Mouse (Mus musculus): ENCODE measurements around the gene Sh3pxd2a. TPM values are rescaled to one million over a fixed set of nuclear protein-coding genes. Genes with fewer than 3 reads are reported as not detected.

Gene Sh3pxd2a
- polyA plus RNA-seq, 1 experiment: 15.0 TPM

- no peak for DNase-seq (ENCODE audit: extremely low spot score in 1 of 2, low spot score in 1 of 2)
Observed at GRCm38 (mm10) chr19:47316288-47317062, 147.7 kb downstream of the Sh3pxd2a start.

GRCm38 (mm10) chr19:47315917-47316265 is 148.3 kb downstream of the Sh3pxd2a start:
- no peak for DNase-seq (ENCODE audit: extremely low spot score in 1 of 2, low spot score in 1 of 2)

DNA sequence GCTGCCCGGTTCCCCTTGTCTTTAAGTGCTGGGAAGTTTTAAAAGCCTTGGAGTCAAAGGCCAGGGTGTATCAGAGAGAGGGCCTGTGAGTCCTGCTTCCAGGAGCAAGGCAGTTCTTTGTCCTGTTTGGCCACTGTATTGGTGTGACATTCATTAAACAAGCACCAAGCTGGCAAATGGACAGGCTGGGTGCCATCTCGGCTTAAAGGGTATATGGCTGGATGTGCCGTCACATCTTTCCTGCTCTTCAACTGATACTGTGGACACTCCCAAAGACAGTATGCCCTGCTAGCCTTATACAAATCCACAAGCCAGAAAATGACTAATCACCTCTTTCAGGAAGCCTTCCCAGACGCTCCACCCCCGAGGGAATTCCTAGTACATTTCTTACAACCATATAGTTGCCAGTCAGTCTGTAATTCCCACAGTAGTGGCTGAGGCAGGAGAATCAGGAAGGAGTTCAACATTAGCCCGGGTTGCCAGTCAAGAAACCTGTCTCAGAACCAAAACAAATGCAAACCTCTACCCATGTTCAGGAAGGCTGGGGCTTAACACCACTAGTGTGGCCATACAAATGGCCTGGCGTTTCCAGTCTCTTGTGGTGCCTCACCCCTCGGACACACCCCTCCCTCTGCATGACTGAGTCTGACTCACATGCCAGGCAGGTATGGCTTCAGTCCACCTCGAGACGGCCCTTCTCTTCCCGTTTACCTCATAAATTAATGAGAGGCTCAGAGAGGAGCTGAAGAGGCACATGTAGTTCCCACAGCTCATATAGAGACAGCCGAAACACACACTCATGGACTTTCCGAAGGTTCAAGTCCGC is 148.9 kb downstream of the Sh3pxd2a start:
- DNase-seq (ENCODE audit: extremely low spot score in 1 of 2, low spot score in 1 of 2): no peak

DNA sequence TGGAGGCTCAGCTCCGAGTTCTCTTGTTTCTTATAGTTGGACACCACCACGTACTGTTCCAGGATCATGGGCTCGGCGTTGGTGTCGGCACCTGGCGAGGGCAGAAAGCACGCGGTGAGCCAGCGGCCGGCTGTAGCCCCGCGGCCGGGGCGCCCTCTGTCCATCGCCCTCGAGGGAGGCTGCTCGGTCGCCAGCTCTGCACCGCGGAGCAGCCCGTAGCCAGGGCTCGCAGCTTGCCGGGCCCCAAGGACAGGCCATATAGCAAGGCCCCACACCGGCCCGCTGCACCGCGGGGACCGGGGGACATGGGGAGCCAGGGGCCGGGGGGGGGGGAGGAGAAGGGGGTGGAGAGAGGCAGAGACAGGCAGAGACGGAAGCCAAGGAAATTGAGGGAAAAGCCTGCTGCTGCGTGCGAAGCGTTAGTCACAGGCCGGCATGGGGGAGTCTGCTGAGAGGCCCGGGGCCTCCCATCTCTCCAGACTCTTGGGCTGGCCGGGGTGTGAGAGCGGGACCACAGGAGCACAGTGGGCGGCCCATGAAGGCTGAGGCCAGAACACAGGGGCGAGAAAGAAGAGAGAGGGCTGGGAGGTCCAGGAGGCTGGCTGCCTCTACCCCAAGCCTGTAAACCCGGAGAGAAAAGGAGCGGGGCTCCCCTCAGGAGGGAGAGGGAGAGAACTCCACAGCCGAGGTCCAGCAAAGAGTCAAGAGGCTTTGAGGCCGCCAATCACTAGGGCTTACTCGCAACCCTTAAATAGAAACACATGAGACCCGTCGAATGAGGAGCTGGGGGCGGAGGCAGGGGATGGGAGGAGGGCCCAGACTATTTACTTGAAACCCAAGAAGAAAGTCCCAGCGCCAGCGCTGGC is 149.9 kb downstream of the Sh3pxd2a start:
- DNase-seq (ENCODE audit: extremely low spot score in 1 of 2, low spot score in 1 of 2): peak in 1 of 2 experiments; percentile 47

DNA sequence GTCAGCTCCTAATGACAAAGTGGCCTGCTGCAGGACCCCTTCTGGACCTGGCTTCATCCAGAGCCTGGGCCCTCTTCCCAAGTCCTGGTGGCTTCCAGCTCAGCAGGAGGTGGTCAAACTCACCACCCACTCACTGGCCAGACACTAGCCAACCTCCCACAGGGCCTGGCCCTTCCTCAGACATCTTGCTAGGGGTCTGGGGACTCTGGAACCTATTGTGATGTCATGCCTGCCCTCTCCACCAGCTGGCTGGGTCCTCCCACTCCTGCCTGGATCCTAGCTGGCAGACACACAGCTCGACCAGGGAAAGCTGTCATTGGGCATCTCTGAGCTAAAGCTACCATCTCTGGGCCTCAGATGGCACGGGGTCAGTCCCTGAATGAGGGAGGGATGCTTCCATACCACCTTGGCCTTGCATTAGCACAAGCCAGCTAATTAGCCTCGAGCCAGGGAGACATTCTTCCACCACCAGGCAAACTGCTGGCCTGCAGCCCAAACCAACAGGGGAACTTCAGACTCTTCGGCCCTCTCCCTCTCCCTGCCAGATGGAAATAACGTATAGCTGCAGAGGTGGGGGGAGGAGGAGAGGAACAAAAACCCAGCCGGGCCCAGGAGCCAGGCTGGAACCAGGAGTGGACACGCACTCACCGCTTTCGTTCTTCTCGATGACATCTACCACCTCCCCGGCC is 150.7 kb downstream of the Sh3pxd2a start:
- peak in 1 of 2 experiments; percentile 45 for DNase-seq (ENCODE audit: extremely low spot score in 1 of 2, low spot score in 1 of 2)

GRCm38 (mm10) chr19:47311162-47311561 is 153.0 kb downstream of the Sh3pxd2a start:
- no peak for DNase-seq (ENCODE audit: extremely low spot score in 1 of 2, low spot score in 1 of 2)

DNA sequence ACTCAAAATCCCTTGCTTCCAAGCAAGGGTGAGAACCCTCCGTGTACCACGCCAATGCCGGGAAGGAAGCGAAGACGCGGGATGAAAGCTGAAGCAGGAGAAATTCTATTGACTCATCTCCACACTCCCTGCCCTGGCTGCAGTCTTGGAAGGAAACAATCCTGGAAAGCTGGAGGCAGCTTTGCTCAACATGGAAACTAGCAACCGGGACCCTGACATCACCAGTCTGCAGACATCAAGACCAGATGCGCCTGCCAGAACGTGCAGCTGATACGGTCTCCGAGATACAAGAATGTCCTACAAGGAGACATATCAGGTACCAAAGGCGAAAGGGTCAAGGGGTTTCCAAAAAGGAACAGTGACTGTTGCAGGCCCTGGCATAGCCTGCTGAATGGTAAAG is 154.4 kb downstream of the Sh3pxd2a start:
- no peak for DNase-seq (ENCODE audit: extremely low spot score in 1 of 2, low spot score in 1 of 2)

- DNase-seq (ENCODE audit: extremely low spot score in 1 of 2, low spot score in 1 of 2): no peak
Observed at GRCm38 (mm10) chr19:47306917-47307315, 157.3 kb downstream of the Sh3pxd2a start.

DNA sequence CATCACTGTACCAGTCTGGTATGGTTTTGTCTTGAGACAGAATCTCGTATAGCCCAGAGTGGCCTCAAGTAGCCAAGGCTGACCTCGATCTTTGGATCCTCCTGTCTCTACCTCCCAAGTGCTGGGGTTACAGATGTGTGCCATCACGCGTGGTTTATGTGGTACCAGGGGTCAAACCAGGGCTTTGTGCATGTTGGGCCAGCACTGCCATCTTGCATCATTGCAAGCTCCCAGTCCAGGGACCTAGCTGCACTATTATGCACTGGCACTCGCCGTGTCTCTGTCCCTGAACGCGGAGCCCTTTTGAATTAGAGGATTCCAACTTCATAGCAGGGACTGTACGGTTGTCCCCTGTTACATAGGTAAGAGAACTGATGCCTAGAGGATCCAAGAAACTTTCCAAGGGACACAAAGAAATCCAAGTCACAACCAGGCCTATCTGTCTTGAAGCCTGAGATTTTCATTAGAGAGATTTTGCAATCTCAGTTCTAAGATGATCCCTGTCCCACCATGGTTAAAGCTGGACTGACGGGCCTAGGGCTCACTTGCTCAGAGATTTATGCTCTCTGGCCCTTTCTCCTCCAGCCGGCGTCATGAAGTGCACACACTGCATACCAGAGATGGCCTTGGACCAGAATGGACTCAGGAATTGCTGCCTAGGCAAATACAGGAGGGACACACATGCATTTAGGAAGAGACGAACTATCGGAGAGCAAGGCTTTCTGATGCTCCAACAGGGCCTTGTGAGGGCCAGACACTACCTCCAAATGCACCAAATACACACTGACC is 157.9 kb downstream of the Sh3pxd2a start:
- no peak for DNase-seq (ENCODE audit: extremely low spot score in 1 of 2, low spot score in 1 of 2)

DNA sequence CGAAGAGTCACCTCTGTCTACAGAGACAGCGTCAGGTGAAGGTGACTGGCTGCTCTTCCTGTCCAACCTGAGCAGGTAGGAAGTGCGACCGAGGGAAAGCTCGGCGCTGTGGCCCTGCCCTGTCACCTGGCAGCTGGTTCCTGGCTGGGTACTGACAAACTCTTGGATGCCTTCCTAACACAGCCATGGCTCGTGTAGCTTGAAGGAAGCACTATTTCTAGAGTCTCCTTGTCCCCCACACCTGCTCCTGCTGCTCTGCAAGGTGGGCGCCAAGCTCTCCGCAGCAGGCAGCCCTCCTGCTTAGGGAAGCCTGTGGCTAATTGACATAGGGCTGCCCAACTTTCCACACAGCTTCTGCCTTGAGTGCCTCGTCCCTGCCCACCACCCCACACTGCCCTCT is 158.8 kb downstream of the Sh3pxd2a start:
- no peak for DNase-seq (ENCODE audit: extremely low spot score in 1 of 2, low spot score in 1 of 2)

GRCm38 (mm10) chr19:47304170-47304745 is 159.9 kb downstream of the Sh3pxd2a start:
- no peak for DNase-seq (ENCODE audit: extremely low spot score in 1 of 2, low spot score in 1 of 2)

GRCm38 (mm10) chr19:47303128-47303527 is 161.1 kb downstream of the Sh3pxd2a start:
- DNase-seq (ENCODE audit: extremely low spot score in 1 of 2, low spot score in 1 of 2): no peak

- no peak for DNase-seq (ENCODE audit: extremely low spot score in 1 of 2, low spot score in 1 of 2)
Observed at GRCm38 (mm10) chr19:47302191-47302852, 161.9 kb downstream of the Sh3pxd2a start.

DNA sequence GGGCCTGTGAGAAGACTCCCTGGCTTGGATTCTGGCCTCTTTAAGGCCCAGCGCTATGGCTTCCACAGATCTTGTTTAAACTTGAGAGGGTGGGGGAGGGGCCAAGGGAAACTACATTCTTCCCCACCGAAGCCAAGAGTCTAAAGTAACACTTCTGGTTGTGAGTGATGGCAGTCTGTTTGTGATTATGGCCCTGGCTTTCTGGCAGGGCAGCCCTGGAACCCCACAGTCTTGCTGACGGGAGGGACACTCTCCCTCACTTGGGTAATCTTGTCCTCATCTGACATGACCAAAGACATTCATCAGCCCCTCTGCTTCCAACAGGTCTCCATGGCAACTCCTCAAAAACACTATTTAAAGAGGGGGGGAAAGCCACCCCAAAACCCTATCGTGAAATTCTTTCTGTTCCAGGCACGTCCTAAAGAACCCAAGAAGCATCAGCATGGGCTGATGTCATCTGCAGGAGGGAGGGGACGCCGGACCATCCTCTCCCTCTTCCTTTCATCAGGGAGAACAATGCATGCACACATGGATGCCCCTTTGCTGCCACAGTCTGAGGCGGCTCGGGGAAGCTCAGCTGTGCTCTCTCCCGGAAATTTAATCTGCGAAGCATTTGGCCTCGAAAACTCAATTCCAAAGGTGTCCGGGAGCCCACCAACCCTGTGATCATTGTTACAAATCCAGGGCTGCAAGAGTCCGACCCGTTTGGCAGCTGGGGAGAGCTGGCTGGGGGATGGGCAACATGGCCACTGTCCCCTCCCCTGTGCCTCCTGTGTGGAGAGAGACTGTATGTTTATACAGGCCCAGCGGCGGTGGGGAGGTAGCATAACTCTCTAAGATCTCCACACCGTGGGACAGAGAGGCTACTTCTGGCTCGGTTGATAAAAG is 162.7 kb downstream of the Sh3pxd2a start:
- no peak for DNase-seq (ENCODE audit: extremely low spot score in 1 of 2, low spot score in 1 of 2)

DNA sequence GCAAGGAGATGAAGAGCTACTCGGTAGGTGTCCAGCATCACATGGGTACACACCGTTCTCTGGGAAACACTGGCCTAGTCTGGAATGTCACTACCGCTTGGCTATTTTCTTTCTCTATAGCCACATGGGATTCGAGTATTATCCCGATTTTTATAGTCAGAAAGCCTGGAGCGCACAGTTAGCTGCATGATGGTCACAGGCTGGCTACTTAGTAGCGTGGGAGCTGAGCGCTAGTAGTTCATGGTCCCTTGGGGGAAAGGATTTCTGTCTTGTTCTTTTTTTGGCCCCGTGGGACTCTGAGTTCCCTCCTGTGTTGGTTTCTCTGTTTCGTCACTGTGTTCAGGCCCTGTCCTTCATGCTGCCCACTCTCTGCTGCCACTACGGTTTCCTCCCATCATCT is 166.1 kb downstream of the Sh3pxd2a start:
- DNase-seq (ENCODE audit: extremely low spot score in 1 of 2, low spot score in 1 of 2): no peak

DNA sequence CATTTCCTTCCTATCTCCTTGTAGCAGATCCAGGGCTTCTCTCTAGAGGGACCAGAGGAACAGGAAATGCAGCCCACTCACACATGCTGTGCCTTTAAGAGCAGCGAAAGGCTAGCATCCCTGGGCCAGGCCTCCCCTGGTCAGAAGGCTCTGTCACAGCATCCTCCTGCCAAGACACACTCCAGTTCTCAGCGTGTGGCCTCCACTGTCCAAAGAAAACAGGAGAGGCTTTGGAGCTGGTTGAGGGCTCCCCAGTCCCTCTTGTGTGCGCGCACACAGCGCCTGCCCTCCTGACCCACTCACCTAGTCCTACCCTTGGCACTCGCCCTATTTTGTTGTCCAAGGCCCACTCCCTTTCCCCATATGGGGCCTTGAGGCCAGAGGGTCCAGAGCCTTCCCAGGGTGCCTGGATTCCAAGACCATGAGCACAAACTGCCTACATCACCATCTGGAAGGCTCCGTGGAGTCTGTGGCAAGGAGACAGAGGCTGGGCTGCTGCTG is 171.7 kb downstream of the Sh3pxd2a start:
- DNase-seq (ENCODE audit: extremely low spot score in 1 of 2, low spot score in 1 of 2): peak in 1 of 2 experiments; percentile 40

- no peak for DNase-seq (ENCODE audit: extremely low spot score in 1 of 2, low spot score in 1 of 2)
Observed at GRCm38 (mm10) chr19:47291307-47292080, 172.7 kb downstream of the Sh3pxd2a start.

All from frontal cortex, adult 2 months (tissue).